Mouse (Mus musculus) heart, postnatal 0 days (tissue): ENCODE measurements around the gene Zfp451.

Experiments used
- CTCF ChIP-seq: IDR thresholded peaks from 2 replicates; pipeline ENCODE4 v1.5.1; 2016; ENCODE audit warnings: antibody characterized with exemption, control low read depth, low read depth
- EP300 ChIP-seq: IDR thresholded peaks from 2 replicates; pipeline ENCODE4 v1.6.1; 2016; ENCODE audit warnings: antibody characterized with exemption, low read depth

DNA sequence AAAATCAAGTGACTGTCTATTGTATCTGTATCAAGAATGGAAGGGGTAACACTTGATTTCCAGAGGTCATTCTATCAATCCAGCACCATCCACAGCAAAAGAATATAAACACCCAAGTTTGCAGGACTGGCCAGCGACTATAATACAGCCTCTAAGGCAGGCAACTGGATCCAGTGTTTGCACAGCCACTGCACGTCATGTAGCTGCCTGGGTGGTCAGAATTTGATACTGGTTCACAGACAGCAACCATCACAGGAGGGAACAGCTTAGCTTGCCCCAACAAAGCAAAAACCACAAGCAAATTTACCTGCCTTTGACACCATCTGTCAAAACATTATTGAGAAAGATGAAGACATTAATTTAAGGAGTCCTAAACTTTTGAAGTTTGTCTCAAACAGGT is 50.6 kb downstream of the Zfp451 start:
- TF ChIP-seq EP300 (no peak), CTCF (no peak)
